Mouse (Mus musculus) splenic B cell, adult 2 months (primary cell): ENCODE data around the gene Srgap1.

ENCODE experiments used
- DNase-seq: peaks from one replicate; pipeline ENCODE4 v3.0.0-alpha.2; 2011; ENCODE audit warnings: low read depth, low spot score
- H3K27me3 ChIP-seq: 2 replicates; pipeline ENCODE4 v1.6.1; 2012; ENCODE audit warnings: mild to moderate bottlenecking, low read length, moderate library complexity, mixed read lengths; ENCODE audit not compliant: control insufficient read depth, poor library complexity, insufficient read depth, severe bottlenecking
- H3K36me3 ChIP-seq: 2 replicates; pipeline ENCODE4 v1.6.1; 2012; ENCODE audit warnings: mild to moderate bottlenecking, low read length, moderate library complexity, mixed read lengths; ENCODE audit not compliant: control insufficient read depth, poor library complexity, insufficient read depth, severe bottlenecking

Gene Srgap1

GRCm38 (mm10) chr10:122033271-122033670 is 13.8 kb downstream of the Srgap1 start:
- DNase-seq, result no peak
- H3K27me3 ChIP-seq, result no peaks in the 10 kb centered on the region
- H3K36me3 ChIP-seq, result no peaks in the 10 kb centered on the region

GRCm38 (mm10) chr10:122030420-122030819 is 16.7 kb downstream of the Srgap1 start:
- H3K36me3 ChIP-seq, result no peaks in the 10 kb centered on the region
- DNase-seq, result no peak
- H3K27me3 ChIP-seq, result no peaks in the 10 kb centered on the region

GRCm38 (mm10) chr10:122029738-122030137 is 17.4 kb downstream of the Srgap1 start:
- DNase-seq, result no peak
- Histone ChIP-seq H3K36me3 (no peaks in the 10 kb centered on the region), H3K27me3 (no peaks in the 10 kb centered on the region)

DNA sequence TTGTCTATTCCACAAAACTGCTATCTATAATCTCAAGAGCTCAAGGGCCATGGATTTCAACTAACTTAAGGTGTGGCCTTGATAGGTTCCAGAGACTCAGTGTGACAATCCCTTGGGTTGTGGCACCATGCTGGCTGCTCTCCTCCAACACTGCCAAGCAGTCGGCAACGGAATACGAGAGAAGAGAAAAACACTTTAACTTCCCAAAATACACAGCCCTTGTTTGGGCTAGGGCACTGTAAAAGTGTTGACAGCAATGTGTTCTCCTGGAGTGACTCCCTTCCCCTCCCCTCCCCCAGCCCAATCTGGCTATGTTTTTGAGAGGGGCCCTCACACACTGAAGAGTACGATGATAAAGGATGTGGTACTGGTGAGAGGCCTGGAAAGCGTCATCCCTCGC is 21.9 kb downstream of the Srgap1 start:
- Histone ChIP-seq H3K36me3 (no peaks in the 10 kb centered on the region), H3K27me3 (no peaks in the 10 kb centered on the region)
- no peak for DNase-seq

DNA sequence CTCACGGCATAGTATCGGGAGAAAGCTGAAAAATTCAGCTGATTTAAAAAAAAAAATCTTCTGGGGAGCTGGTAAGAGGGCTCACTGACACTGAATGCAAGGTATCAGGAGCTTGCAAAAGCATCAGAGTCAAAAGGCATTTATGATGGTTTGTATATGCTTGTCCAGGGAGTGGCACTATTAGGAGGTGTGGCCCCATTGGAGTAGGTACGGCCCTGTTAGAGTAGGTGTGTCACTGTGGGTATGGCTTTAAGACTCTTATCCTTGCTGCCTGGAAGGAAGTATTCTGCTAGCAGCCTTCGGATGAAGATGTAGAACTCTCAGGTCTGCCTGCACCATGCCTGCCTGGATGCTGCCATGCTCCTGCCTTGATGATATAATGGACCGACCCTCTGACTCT is 26.2 kb downstream of the Srgap1 start:
- no peak for DNase-seq
- no peaks in the 10 kb centered on the region for H3K27me3 ChIP-seq
- H3K36me3 ChIP-seq, result no peaks in the 10 kb centered on the region

DNA sequence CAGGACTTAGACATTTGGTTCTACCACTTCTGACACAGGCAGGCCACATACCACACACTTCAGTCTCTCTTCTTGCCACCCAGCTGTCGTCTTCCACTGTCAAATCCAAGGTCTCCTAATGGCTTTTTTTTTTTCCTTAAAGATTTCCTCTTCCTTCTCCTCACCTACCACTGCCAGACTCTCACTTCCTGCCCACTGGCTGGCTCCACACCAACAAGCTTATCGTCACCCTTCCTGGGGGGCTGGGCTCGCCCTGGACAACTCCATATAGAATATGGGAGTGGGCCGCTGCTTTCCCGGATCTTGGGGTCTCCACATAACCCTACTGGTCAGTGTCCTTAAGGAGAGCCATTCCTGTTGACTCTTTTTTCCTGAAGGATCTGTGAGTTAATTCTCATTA is 26.9 kb downstream of the Srgap1 start:
- Histone ChIP-seq H3K36me3 (no peaks in the 10 kb centered on the region), H3K27me3 (no peaks in the 10 kb centered on the region)
- no peak for DNase-seq

GRCm38 (mm10) chr10:122018594-122019048 is 28.5 kb downstream of the Srgap1 start:
- DNase-seq, result no peak
- no peaks in the 10 kb centered on the region for H3K36me3 ChIP-seq

GRCm38 (mm10) chr10:122017743-122018142 is 29.4 kb downstream of the Srgap1 start:
- DNase-seq, result no peak
- H3K36me3 ChIP-seq, result no peaks in the 10 kb centered on the region
- H3K27me3 ChIP-seq, result no peaks in the 10 kb centered on the region

More at GRCm38 (mm10) chr10:122018594-122019048, 28.5 kb downstream of the Srgap1 start:
- no peaks in the 10 kb centered on the region for H3K27me3 ChIP-seq

DNA sequence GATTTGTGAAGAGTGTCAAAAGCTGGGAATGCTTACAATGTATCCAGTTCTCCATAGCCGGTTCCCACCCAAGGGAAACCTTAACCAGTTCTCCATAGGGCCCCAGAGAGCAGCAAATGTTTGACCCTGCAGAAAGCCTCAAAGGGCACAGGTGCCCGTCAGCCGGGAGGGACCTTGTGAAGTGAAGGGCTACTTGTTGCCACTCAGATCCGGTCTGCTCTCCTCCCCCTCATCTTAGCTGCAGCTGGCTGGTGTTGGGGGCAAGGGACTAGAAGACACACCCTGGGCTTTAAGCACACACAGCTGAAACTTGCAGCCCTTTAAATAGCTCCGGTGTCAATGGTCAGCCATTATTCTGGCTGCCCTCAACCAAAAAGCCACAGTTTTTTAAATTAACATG is 30.1 kb downstream of the Srgap1 start:
- H3K36me3 ChIP-seq, result no peaks in the 10 kb centered on the region
- H3K27me3 ChIP-seq, result no peaks in the 10 kb centered on the region
- DNase-seq, result no peak

DNA sequence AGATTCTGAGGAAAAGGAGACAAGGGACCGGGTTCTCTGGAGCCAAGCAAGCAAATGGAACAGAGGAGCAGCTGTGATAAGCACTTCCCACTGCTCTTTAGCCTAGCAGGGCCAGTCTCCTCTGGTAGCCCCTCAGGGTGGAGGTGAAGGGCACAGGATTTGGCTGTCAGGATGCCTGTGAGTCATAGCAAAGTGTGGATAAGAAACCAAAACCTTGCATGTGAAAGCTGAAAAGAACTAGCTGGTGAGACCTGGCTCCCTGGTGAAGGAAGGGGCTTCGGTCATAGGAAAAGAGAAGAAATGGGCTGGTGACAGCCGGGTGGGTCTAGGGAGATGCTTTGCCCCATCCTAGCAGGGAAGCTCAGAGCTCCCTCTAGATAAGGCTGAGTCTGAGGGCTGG is 30.5 kb downstream of the Srgap1 start:
- no peak for DNase-seq
- H3K27me3 ChIP-seq, result no peaks in the 10 kb centered on the region
- no peaks in the 10 kb centered on the region for H3K36me3 ChIP-seq

DNA sequence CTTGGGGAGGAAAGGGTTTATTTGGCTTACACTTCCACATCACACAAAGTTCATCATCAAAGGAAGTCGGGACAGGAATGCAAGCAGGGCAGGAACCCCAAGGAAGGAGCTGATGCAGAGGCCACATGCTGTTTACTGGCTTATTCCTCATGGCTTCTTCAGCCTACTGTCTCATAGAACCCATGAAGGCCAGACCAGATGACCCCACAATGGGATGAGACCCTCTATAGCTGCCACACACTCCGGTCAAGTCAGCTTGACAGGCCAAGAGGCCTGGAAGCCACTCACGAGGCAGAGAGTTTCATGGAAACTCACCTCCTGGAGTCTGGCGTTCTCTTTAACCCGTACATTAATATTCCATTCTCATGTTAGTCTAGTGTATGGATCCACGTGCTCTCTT is 34.8 kb downstream of the Srgap1 start:
- Histone ChIP-seq H3K27me3 (no peaks in the 10 kb centered on the region), H3K36me3 (no peaks in the 10 kb centered on the region)
- DNase-seq, result no peak

DNA sequence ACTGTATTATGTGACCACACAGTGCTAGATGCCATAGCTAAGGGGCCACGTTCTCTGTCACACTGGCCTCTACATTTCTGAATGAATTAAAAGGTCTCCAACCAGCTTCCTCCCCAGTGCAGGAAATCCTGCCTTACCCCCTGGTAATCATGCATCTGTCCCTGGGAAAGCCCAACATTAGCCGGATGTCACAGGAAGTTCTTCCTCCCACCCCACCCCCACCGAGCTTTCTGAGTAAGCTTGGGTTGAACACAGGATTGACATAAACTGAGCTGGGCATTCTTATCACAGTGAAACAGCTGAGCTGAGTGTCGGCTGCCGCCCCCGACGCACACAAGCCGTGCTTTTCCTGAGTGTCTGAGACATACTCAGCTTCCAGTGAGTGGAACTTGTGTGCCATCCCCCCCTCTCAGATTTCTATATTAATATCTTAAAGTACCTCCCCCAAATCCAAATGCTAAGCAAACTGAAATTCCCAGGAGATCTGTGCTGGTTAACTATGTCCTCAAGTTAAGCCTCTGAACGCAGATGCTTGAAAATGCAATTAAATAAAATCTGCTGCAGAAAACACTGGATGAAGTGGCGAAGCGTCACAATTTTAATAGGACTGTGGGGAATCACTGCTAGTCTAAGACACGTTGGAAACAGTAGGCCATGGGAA is 38.3 kb downstream of the Srgap1 start:
- Histone ChIP-seq H3K36me3 (no peaks in the 10 kb centered on the region), H3K27me3 (no peaks in the 10 kb centered on the region)
- DNase-seq, result no peak

GRCm38 (mm10) chr10:122008370-122008730 is 38.8 kb downstream of the Srgap1 start:
- Histone ChIP-seq H3K36me3 (no peaks in the 10 kb centered on the region), H3K27me3 (no peaks in the 10 kb centered on the region)
- DNase-seq, result no peak

DNA sequence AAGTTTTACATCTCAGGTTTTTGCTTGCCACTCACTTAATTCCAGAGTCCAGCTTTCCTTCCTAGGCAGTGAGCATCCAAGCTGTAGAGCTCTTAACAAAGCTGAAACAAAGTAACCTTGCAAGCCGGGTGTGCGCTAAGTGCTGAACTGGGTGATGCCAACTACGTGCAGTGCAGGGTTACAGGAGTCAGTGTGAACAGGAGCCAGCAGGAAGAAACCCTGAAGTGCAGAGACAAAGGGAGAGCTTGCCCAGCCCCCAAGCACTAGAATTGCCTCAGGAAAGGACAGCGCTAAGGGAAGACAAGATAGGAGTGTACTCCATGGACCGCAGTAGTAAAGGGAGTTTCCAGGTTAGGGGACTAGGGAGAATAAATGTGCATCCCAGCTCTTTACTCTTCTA is 40.5 kb downstream of the Srgap1 start:
- H3K27me3 ChIP-seq, result no peaks in the 10 kb centered on the region

GRCm38 (mm10) chr10:122006151-122006550 is 41.0 kb downstream of the Srgap1 start:
- no peaks in the 10 kb centered on the region for H3K27me3 ChIP-seq

More for the DNA sequence above, 40.5 kb downstream of the Srgap1 start:
- no peak for DNase-seq
- H3K36me3 ChIP-seq, result no peaks in the 10 kb centered on the region

GRCm38 (mm10) chr10:122005560-122005959 is 41.6 kb downstream of the Srgap1 start:
- no peak for DNase-seq
- Histone ChIP-seq H3K36me3 (no peaks in the 10 kb centered on the region), H3K27me3 (no peaks in the 10 kb centered on the region)

More at GRCm38 (mm10) chr10:122006151-122006550, 41.0 kb downstream of the Srgap1 start:
- DNase-seq, result no peak
- no peaks in the 10 kb centered on the region for H3K36me3 ChIP-seq
